Mouse (Mus musculus) midbrain, embryonic 16.5 days (tissue): ENCODE results near the gene Pbld1. TPM values are rescaled to one million over a fixed set of nuclear protein-coding genes. Genes with fewer than 3 reads are reported as not detected.

ENCODE experiments used
- ATAC-seq: fragments of 200-750 bp; cut with Nextera tagmentation; 2 replicates; pipeline ENCODE4 v1.8.0; 2017; ENCODE audit warnings: moderate TSS enrichment
- H3K27ac ChIP-seq: fragments of 300-500 bp; sonication (generic); 2 replicates; pipeline ENCODE4 v1.5.1; 2014; ENCODE audit warnings: mild to moderate bottlenecking, low read length, mixed read lengths
- H3K27me3 ChIP-seq: fragments of 300-500 bp; sonication (generic); 2 replicates; pipeline ENCODE4 v1.6.1; 2014; ENCODE audit warnings: low read depth, low read length, mixed read lengths; ENCODE audit not compliant: control insufficient read depth, insufficient read depth
- H3K36me3 ChIP-seq: fragments of 300-500 bp; sonication (generic); 2 replicates; pipeline ENCODE4 v1.6.1; 2014; ENCODE audit warnings: mild to moderate bottlenecking, low read length, moderate library complexity, mixed read lengths; ENCODE audit not compliant: control insufficient read depth, insufficient read depth
- H3K4me1 ChIP-seq: fragments of 300-500 bp; sonication (generic); 2 replicates; pipeline ENCODE4 v1.6.1; 2014; ENCODE audit warnings: mild to moderate bottlenecking, low read length, mixed read lengths; ENCODE audit not compliant: control insufficient read depth, insufficient read depth
- H3K4me2 ChIP-seq: fragments of 300-500 bp; sonication (generic); 2 replicates; pipeline ENCODE4 v1.6.1; 2014; ENCODE audit warnings: mild to moderate bottlenecking, low read length, mixed read lengths
- H3K4me3 ChIP-seq: fragments of 300-500 bp; sonication (generic); 2 replicates; pipeline ENCODE4 v1.5.1; 2014; ENCODE audit warnings: low read depth, mild to moderate bottlenecking, low read length, moderate library complexity, mixed read lengths
- H3K9ac ChIP-seq: fragments of 300-500 bp; sonication (generic); 2 replicates; pipeline ENCODE4 v1.6.1; 2014; ENCODE audit warnings: low read depth, low read length, mixed read lengths
- H3K9me3 ChIP-seq: fragments of 300-500 bp; sonication (generic); replicated peaks from 2 replicates; pipeline ENCODE4 v1.6.1; 2014; ENCODE audit warnings: mild to moderate bottlenecking, low read length, mixed read lengths; ENCODE audit not compliant: control insufficient read depth, poor library complexity, severe bottlenecking
- whole genome bisulfite sequencing: fragments of 180-500 bp; shearing (Covaris S2); extraction: QIAGEN DNeasy Blood & Tissue Kit; methylation state at CpG from one replicate; pipeline ENCODE4 v1.1.7; 2014; 5-methylcytosine and 5-hydroxymethylcytosine counted together
- polyA plus RNA-seq: library from polyadenylated mRNA; unstranded; fragments of >200 nt; fragmentation: Nextera tagmentation; extraction: Ambion mirVana; gene quantifications from 2 replicates; pipeline ENCODE4 v1.2.1, GENCODE M21; 2015

Pbld1 gene
- polyA plus RNA-seq, 1 experiment from 2014 or later = 0.50 TPM

DNA sequence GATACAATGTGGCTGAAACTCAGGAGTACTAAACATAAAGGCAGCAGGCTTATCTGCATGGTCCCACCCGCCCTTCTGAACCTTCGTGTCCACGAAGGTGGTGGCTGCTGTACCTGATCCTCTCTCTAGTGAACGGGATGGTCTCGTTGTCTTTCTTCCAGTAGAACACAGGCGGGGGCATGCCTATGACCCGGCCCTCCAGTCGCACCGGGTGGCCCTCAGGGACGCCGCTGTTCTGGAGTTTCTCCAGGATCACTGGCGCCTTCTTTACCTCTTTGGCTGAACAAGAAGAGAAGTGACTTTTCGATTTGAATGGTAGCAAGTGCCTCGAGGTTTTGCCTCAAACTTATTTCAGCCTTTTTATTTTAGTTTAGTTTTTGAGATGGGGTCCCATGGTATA, 60.0 kb downstream of the Pbld1 start:
- H3K4me2 ChIP-seq = no peak overlapping the region
- H3K36me3 ChIP-seq = no peaks in the 10 kb centered on the region
- no peaks in the 10 kb centered on the region for H3K27me3 ChIP-seq
- no peak overlapping the region for H3K27ac ChIP-seq
- H3K4me3 ChIP-seq = no peak overlapping the region
- no peaks in the 10 kb centered on the region for H3K9me3 ChIP-seq
- 84% methylated on average over 14 of the region's 14 CpGs for WGBS
- H3K4me1 ChIP-seq = no peaks in the 10 kb centered on the region
- H3K9ac ChIP-seq = no peak overlapping the region
- ATAC-seq = no peak

DNA sequence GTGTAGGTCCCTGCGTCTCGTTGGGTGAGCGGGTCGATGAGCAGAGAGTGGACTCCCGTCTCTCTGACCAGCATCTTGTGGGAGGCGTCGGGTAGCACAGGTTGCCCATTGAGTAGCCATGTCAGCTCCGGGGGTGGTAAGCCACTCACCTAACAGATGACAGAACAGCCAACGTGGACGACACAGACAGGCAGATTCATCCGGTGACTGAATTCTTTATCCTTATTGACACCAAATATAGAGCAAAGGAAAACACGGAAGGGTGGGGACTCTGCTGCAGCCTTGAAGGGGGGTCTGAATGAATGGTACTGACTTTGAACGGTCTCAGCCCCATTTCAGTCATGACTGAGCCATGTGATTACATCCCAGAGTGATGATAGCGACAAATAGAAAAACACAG, 62.0 kb downstream of the Pbld1 start:
- Histone ChIP-seq H3K4me3 (no peak overlapping the region), H3K4me1 (no peaks in the 10 kb centered on the region), H3K36me3 (no peaks in the 10 kb centered on the region), H3K9ac (no peak overlapping the region), H3K27ac (no peak overlapping the region), H3K4me2 (no peak overlapping the region), H3K27me3 (no peaks in the 10 kb centered on the region), H3K9me3 (no peaks in the 10 kb centered on the region)
- WGBS = 86% methylated on average over 14 of the region's 14 CpGs
- ATAC-seq = no peak

DNA sequence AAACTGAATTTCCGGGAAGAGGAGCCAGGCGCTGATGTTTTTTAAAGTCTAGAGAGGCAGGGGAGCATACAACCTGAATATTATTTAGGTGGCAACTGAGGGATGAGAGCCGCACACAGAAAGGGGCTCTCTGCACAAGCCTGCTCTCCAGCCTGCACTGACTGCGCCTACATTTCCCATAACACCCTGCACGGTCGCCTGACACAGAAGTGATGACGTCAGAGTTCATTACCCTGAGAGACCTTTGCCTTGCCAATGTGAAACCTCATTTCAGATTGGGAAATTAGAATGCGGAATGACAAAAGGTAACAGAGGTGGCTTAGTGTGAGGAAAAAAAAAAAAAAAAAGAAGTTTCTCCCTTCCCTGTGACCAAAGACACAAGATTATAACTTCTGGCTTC, 62.6 kb downstream of the Pbld1 start:
- 31% methylated on average over 8 of the region's 8 CpGs for WGBS

GRCm38 (mm10) chr10:63123141-63123540, 63.2 kb downstream of the Pbld1 start:
- Histone ChIP-seq H3K27ac (no peak overlapping the region), H3K9ac (no peak overlapping the region), H3K9me3 (no peaks in the 10 kb centered on the region), H3K27me3 (no peaks in the 10 kb centered on the region), H3K4me3 (no peak overlapping the region), H3K36me3 (no peaks in the 10 kb centered on the region), H3K4me2 (no peak overlapping the region), H3K4me1 (no peaks in the 10 kb centered on the region)
- WGBS = 86% methylated on average over 8 of the region's 8 CpGs
- no peak for ATAC-seq

More for the DNA sequence above, 62.6 kb downstream of the Pbld1 start:
- H3K4me3 ChIP-seq = no peak overlapping the region
- no peaks in the 10 kb centered on the region for H3K4me1 ChIP-seq
- no peaks in the 10 kb centered on the region for H3K9me3 ChIP-seq
- no peak overlapping the region for H3K4me2 ChIP-seq
- no peak overlapping the region for H3K27ac ChIP-seq
- no peaks in the 10 kb centered on the region for H3K27me3 ChIP-seq
- H3K9ac ChIP-seq = no peak overlapping the region
- ATAC-seq = peak; percentile 83
- no peaks in the 10 kb centered on the region for H3K36me3 ChIP-seq

DNA sequence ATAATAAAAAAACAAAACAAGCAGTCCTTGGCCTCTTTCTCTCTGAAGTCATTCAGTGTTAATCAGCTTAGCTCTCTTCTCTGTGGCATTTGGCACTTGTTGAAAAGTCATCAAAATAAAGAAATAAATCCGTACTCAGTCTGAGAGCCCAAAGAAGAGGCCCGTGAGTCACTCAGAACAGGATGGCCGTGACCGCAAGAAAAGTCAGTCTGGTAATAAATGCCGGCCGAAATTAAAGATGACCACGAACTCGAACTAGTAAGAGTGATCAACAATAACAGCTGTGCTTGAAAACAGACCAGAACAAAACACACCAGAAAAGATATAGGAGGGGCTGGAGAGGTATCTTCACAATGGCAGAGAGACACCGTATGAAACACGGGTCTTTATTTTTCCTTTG, 64.1 kb downstream of the Pbld1 start:
- H3K4me1 ChIP-seq = no peaks in the 10 kb centered on the region
- no peaks in the 10 kb centered on the region for H3K9me3 ChIP-seq
- no peak overlapping the region for H3K4me2 ChIP-seq
- no peak overlapping the region for H3K27ac ChIP-seq
- H3K36me3 ChIP-seq = no peaks in the 10 kb centered on the region
- H3K9ac ChIP-seq = no peak overlapping the region
- no peaks in the 10 kb centered on the region for H3K27me3 ChIP-seq
- no peak for ATAC-seq
- WGBS = 86% methylated on average over 10 of the region's 10 CpGs
- H3K4me3 ChIP-seq = no peak overlapping the region

DNA sequence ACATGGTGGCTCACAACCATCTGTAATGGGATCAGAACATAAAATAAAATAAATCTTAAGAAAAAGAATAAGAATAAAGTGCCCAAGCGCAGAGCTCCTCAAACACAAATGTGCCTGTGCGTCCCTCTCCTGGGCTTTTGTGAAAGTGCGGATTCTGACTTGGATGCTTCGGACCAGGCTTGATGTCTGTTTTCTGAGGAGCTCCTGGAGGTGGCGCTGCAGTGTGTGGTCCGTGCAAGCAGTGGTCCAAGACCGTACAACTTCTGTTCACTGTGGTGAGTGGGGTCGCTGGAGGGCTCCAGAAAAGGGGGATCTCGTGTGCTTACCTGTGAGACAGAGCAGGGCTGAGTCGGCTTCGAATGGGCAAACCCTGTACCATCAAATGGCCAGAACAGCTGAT, 65.4 kb downstream of the Pbld1 start:
- Histone ChIP-seq H3K4me3 (no peak overlapping the region), H3K4me2 (no peak overlapping the region), H3K36me3 (no peaks in the 10 kb centered on the region), H3K27me3 (no peaks in the 10 kb centered on the region), H3K4me1 (no peaks in the 10 kb centered on the region), H3K9me3 (no peaks in the 10 kb centered on the region), H3K9ac (no peak overlapping the region), H3K27ac (no peak overlapping the region)
- 28% methylated on average over 11 of the region's 11 CpGs for WGBS
- no peak for ATAC-seq

GRCm38 (mm10) chr10:63126116-63126515, 66.2 kb downstream of the Pbld1 start:
- Histone ChIP-seq H3K27me3 (no peaks in the 10 kb centered on the region), H3K9ac (no peak overlapping the region), H3K4me2 (no peak overlapping the region), H3K9me3 (no peaks in the 10 kb centered on the region), H3K27ac (no peak overlapping the region), H3K4me3 (no peak overlapping the region), H3K4me1 (no peaks in the 10 kb centered on the region), H3K36me3 (no peaks in the 10 kb centered on the region)
- ATAC-seq = no peak
- WGBS = 79% methylated on average over 4 of the region's 4 CpGs

- Histone ChIP-seq H3K9ac (no peak overlapping the region), H3K4me3 (no peak overlapping the region), H3K4me1 (no peaks in the 10 kb centered on the region), H3K9me3 (no peaks in the 10 kb centered on the region), H3K27ac (no peak overlapping the region), H3K36me3 (no peaks in the 10 kb centered on the region), H3K4me2 (no peak overlapping the region), H3K27me3 (no peaks in the 10 kb centered on the region)
- 91% methylated on average over 6 of the region's 6 CpGs for WGBS
- no peak for ATAC-seq
These were observed 67.2 kb downstream of the Pbld1 start for GRCm38 (mm10) chr10:63127156-63127555.
